Mouse (Mus musculus): ENCODE measurements at regions not wholly inside any gene's neighbourhood (a gene's known extent, or its start where the extent isn't known, plus 50 kb on each side); places are given as distances from the start of the nearest gene placed in this dataset.

GRCm38 (mm10) chr10:92161501-92161900 lies 560.7 kb downstream of the Nedd1 start:
- no peaks in the 10 kb centered on the region for H3K36me3 ChIP-seq (ENCODE audit: control insufficient read depth, insufficient read depth, low read length)
- H3K4me1 ChIP-seq (ENCODE audit: control insufficient read depth, insufficient read depth, insufficient read length, low read length): no peaks in the 10 kb centered on the region
- 23% methylated on average over 9 of the region's 9 CpGs for WGBS
- H3K27ac ChIP-seq (ENCODE audit: insufficient read depth, low read depth, low read length): no peak overlapping the region
- no peak for TF ChIP-seq POLR2A (IDR thresholded peaks at IDR 0.05; ENCODE audit: low read depth, low read length)
- TF ChIP-seq CTCF (IDR thresholded peaks at IDR 0.05; ENCODE audit: extremely low read depth, insufficient read length, insufficient replicate concordance, low read depth, low read length): no peak
- H3K27me3 ChIP-seq (ENCODE audit: control insufficient read depth, insufficient read depth, low read length): no peaks in the 10 kb centered on the region; the same call in 1 of the 2 replicates
- H3K4me3 ChIP-seq (ENCODE audit: low read depth, low read length): no peak overlapping the region

- no peak for TF ChIP-seq CTCF (IDR thresholded peaks at IDR 0.05; ENCODE audit: extremely low read depth, insufficient read length, insufficient replicate concordance, low read depth, low read length)
- no peak for TF ChIP-seq POLR2A (IDR thresholded peaks at IDR 0.05; ENCODE audit: low read depth, low read length)
- no peaks in the 10 kb centered on the region for H3K36me3 ChIP-seq (ENCODE audit: control insufficient read depth, insufficient read depth, low read length)
- no peaks in the 10 kb centered on the region for H3K4me1 ChIP-seq (ENCODE audit: control insufficient read depth, insufficient read depth, insufficient read length, low read length)
- H3K27me3 ChIP-seq (ENCODE audit: control insufficient read depth, insufficient read depth, low read length): no peaks in the 10 kb centered on the region
- H3K4me3 ChIP-seq (ENCODE audit: low read depth, low read length): no peak overlapping the region
- WGBS: 60% methylated on average over 3 of the region's 3 CpGs
- no peak overlapping the region for H3K27ac ChIP-seq (ENCODE audit: insufficient read depth, low read depth, low read length)
Measured at GRCm38 (mm10) chr10:92146263-92146662, 576.0 kb downstream of the Nedd1 start.

GRCm38 (mm10) chr10:92135521-92135920 lies 586.7 kb downstream of the Nedd1 start:
- H3K4me1 ChIP-seq (ENCODE audit: control insufficient read depth, insufficient read depth, insufficient read length, low read length): no peaks in the 10 kb centered on the region
- no peaks in the 10 kb centered on the region for H3K27me3 ChIP-seq (ENCODE audit: control insufficient read depth, insufficient read depth, low read length)
- H3K4me3 ChIP-seq (ENCODE audit: low read depth, low read length): no peak overlapping the region
- 59% methylated on average over 5 of the region's 5 CpGs for WGBS
- H3K36me3 ChIP-seq (ENCODE audit: control insufficient read depth, insufficient read depth, low read length): no peaks in the 10 kb centered on the region
- no peak overlapping the region for H3K27ac ChIP-seq (ENCODE audit: insufficient read depth, low read depth, low read length)
- TF ChIP-seq CTCF (IDR thresholded peaks at IDR 0.05; ENCODE audit: extremely low read depth, insufficient read length, insufficient replicate concordance, low read depth, low read length) (no peak), POLR2A (IDR thresholded peaks at IDR 0.05; ENCODE audit: low read depth, low read length) (no peak)

- no peak for TF ChIP-seq CTCF (IDR thresholded peaks at IDR 0.05; ENCODE audit: extremely low read depth, insufficient read length, insufficient replicate concordance, low read depth, low read length)
- no peak for TF ChIP-seq POLR2A (IDR thresholded peaks at IDR 0.05; ENCODE audit: low read depth, low read length)
- H3K4me1 ChIP-seq (ENCODE audit: control insufficient read depth, insufficient read depth, insufficient read length, low read length): no peaks in the 10 kb centered on the region
- H3K4me3 ChIP-seq (ENCODE audit: low read depth, low read length): no peak overlapping the region
- no peak overlapping the region for H3K27ac ChIP-seq (ENCODE audit: insufficient read depth, low read depth, low read length)
- no peaks in the 10 kb centered on the region for H3K36me3 ChIP-seq (ENCODE audit: control insufficient read depth, insufficient read depth, low read length)
- 46% methylated on average over 2 of the region's 2 CpGs for whole genome bisulfite sequencing
- no peaks in the 10 kb centered on the region for H3K27me3 ChIP-seq (ENCODE audit: control insufficient read depth, insufficient read depth, low read length)
Measured at GRCm38 (mm10) chr10:92112790-92113189, 609.4 kb downstream of the Nedd1 start.

- 75% methylated on average over 6 of the region's 6 CpGs for WGBS
- no peak for TF ChIP-seq CTCF (IDR thresholded peaks at IDR 0.05; ENCODE audit: extremely low read depth, insufficient read length, insufficient replicate concordance, low read depth, low read length)
- TF ChIP-seq POLR2A (IDR thresholded peaks at IDR 0.05; ENCODE audit: low read depth, low read length): no peak
- Histone ChIP-seq H3K36me3 (ENCODE audit: control insufficient read depth, insufficient read depth, low read length) (no peaks in the 10 kb centered on the region), H3K27me3 (ENCODE audit: control insufficient read depth, insufficient read depth, low read length) (no peaks in the 10 kb centered on the region), H3K4me3 (ENCODE audit: low read depth, low read length) (no peak overlapping the region), H3K4me1 (ENCODE audit: control insufficient read depth, insufficient read depth, insufficient read length, low read length) (no peaks in the 10 kb centered on the region), H3K27ac (ENCODE audit: insufficient read depth, low read depth, low read length) (no peak overlapping the region)
Measured at GRCm38 (mm10) chr10:92106331-92106730, 615.9 kb downstream of the Nedd1 start.

- TF ChIP-seq CTCF (IDR thresholded peaks at IDR 0.05; ENCODE audit: extremely low read depth, insufficient read length, insufficient replicate concordance, low read depth, low read length): no peak
- TF ChIP-seq POLR2A (IDR thresholded peaks at IDR 0.05; ENCODE audit: low read depth, low read length): no peak
- 47% methylated on average over 9 of the region's 9 CpGs for WGBS
- H3K27me3 ChIP-seq (ENCODE audit: control insufficient read depth, insufficient read depth, low read length): no peaks in the 10 kb centered on the region
- H3K27ac ChIP-seq (ENCODE audit: insufficient read depth, low read depth, low read length): no peak overlapping the region
- H3K4me1 ChIP-seq (ENCODE audit: control insufficient read depth, insufficient read depth, insufficient read length, low read length): no peaks in the 10 kb centered on the region
- H3K4me3 ChIP-seq (ENCODE audit: low read depth, low read length): no peak overlapping the region
- H3K36me3 ChIP-seq (ENCODE audit: control insufficient read depth, insufficient read depth, low read length): no peaks in the 10 kb centered on the region
Measured at GRCm38 (mm10) chr10:92103887-92104286, 618.3 kb downstream of the Nedd1 start.

GRCm38 (mm10) chr10:92102755-92103154 lies 619.5 kb downstream of the Nedd1 start:
- no peaks in the 10 kb centered on the region for H3K27me3 ChIP-seq (ENCODE audit: control insufficient read depth, insufficient read depth, low read length)
- WGBS: 70% methylated on average over 4 of the region's 4 CpGs
- TF ChIP-seq CTCF (IDR thresholded peaks at IDR 0.05; ENCODE audit: extremely low read depth, insufficient read length, insufficient replicate concordance, low read depth, low read length): no peak
- TF ChIP-seq POLR2A (IDR thresholded peaks at IDR 0.05; ENCODE audit: low read depth, low read length): no peak

GRCm38 (mm10) chr10:92097562-92097961 lies 624.7 kb downstream of the Nedd1 start:
- no peak overlapping the region for H3K4me3 ChIP-seq (ENCODE audit: low read depth, low read length)
- H3K36me3 ChIP-seq (ENCODE audit: control insufficient read depth, insufficient read depth, low read length): no peaks in the 10 kb centered on the region
- H3K27ac ChIP-seq (ENCODE audit: insufficient read depth, low read depth, low read length): no peak overlapping the region
- WGBS: 20% methylated on average over 7 of the region's 7 CpGs
- no peaks in the 10 kb centered on the region for H3K27me3 ChIP-seq (ENCODE audit: control insufficient read depth, insufficient read depth, low read length)
- no peaks in the 10 kb centered on the region for H3K4me1 ChIP-seq (ENCODE audit: control insufficient read depth, insufficient read depth, insufficient read length, low read length)
- TF ChIP-seq CTCF (IDR thresholded peaks at IDR 0.05; ENCODE audit: extremely low read depth, insufficient read length, insufficient replicate concordance, low read depth, low read length) (no peak), POLR2A (IDR thresholded peaks at IDR 0.05; ENCODE audit: low read depth, low read length) (no peak)

More at GRCm38 (mm10) chr10:92102755-92103154, 619.5 kb downstream of the Nedd1 start:
- H3K27ac ChIP-seq (ENCODE audit: insufficient read depth, low read depth, low read length): no peak overlapping the region
- H3K4me1 ChIP-seq (ENCODE audit: control insufficient read depth, insufficient read depth, insufficient read length, low read length): no peaks in the 10 kb centered on the region
- H3K36me3 ChIP-seq (ENCODE audit: control insufficient read depth, insufficient read depth, low read length): no peaks in the 10 kb centered on the region
- no peak overlapping the region for H3K4me3 ChIP-seq (ENCODE audit: low read depth, low read length)
